Mouse (Mus musculus) ES-Bruce4 (cell line): Measurements from ENCODE around the gene Gtf2e1.

Source experiments
- CTCF ChIP-seq: IDR thresholded peaks from one replicate; pipeline ENCODE4 v1.8.1; 2011; ENCODE audit warnings: low read depth, low read length
- EP300 ChIP-seq: IDR thresholded peaks from 2 replicates; pipeline ENCODE4 v1.6.1; 2011; ENCODE audit warnings: low read depth, low read length; ENCODE audit not compliant: insufficient read depth
- POLR2A ChIP-seq: IDR thresholded peaks from one replicate; pipeline ENCODE4 v1.8.1; 2011; ENCODE audit warnings: low read length; ENCODE audit not compliant: insufficient read depth

GRCm38 (mm10) chr16:37461601-37462000, 78.0 kb downstream of the Gtf2e1 start:
- TF ChIP-seq CTCF (no peak), EP300 (no peak), POLR2A (no peak)
